Mouse (Mus musculus): ENCODE measurements around the gene Apoa2. TPM values are rescaled to one million over a fixed set of nuclear protein-coding genes. Genes with fewer than 3 reads are reported as not detected.
"Not testable (repeated sequence)": the region's sequence is repeated elsewhere in the genome, so short reads cannot be mapped to it uniquely, and the experiment has no call there.

Apoa2 gene
- polyA plus RNA-seq, 1 experiment, result not detected

DNA sequence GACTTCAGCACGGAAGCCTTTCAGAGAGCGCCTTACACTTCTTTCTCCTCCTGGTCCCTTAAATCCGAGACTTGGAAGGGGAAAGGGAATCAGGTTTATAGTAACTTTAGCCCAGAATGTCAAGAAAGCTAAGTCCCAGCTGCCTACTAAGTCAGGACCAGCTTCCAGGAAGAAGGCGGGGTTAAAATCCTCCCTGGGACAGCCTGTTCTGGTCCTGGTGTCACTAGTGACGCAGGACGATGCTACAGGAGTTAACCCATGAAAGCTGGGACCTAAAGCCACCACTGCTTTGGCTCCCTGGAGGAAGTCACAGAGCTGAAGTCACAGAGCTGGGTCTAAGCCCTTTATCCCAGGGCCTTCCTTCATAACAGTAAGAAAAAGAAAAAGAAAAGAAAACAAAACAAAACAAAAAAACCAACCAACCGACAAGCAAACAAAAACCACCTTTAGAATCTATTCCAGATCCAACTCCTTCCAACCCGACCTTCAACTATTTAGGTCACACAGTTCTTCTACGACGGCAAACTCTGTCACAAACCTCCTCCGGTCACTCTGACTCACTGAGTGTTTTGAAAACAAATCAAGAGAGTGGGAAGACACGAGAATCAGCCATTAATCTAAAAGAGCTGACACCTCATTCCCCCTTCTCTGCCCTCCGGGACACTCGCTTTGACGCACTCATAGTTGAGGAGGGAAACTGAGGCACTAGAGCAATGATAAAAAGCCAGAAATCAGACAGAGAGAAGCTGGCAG is 15.3 kb downstream of the Apoa2 start:
- WGBS, result 58% methylated on average over 15 of the region's 15 CpGs
- Histone ChIP-seq H3K4me3 (ENCODE audit: insufficient read depth, low read depth, low read length) (no peak overlapping the region), H3K27ac (ENCODE audit: insufficient read depth, low read depth, low read length) (no peak overlapping the region), H3K4me1 (ENCODE audit: control insufficient read depth, insufficient read depth, low read length) (peaks cover 11% of the 10 kb centered on the region)
- no peak for TF ChIP-seq POLR2A (IDR thresholded peaks at IDR 0.05; ENCODE audit: insufficient read depth, low read depth, low read length)

DNA sequence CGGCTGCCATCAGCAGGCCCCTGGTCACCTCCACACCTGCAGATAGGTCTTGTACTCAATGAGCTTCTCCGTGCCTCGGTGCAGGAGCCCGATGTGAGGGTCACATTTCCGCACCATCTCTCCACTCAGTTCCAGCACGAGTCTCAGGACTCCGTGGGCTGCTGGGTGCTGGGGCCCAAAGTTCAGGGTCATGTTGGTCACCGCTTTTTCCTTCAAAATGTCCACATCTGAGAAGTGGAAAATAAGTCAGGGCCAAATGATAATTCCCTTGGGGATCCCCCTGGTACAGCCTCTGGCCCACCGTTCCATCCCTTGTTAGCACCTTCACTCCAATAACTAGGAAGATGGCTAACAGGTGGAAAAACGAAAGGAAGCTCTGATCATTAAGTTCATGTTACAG is 16.1 kb downstream of the Apoa2 start:
- TF ChIP-seq POLR2A (IDR thresholded peaks at IDR 0.05; ENCODE audit: insufficient read depth, low read depth, low read length) (no peak), CTCF (IDR thresholded peaks at IDR 0.05; ENCODE audit: insufficient read depth, low read depth, low read length) (no peak)
- WGBS, result 91% methylated on average over 10 of the region's 10 CpGs

DNA sequence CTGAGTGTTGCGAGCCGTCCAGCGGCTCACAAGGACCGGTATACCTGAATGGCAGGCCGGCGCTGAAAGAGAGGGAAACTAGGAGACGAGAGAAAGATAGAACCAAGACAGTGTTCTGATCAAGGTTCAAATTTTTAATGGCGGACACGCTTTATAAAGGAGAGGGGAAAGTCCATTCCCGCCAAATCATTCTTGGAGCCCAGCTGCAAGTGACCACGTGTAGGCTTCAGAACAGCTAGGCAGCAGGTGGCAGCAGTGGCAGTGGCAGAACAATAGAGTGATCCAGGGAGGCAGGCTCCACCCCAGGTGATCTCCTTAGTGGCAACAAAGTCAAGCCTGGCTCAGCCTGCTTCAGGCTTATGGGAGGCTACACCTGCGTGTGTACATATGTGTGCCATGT is 17.1 kb downstream of the Apoa2 start:
- H3K4me1 ChIP-seq (ENCODE audit: control insufficient read depth, insufficient read depth, low read length), result peaks cover 14% of the 10 kb centered on the region
- H3K27ac ChIP-seq (ENCODE audit: insufficient read depth, low read depth, low read length); H3K4me3 ChIP-seq (ENCODE audit: insufficient read depth, low read depth, low read length): not testable (repeated sequence)
- whole genome bisulfite sequencing, result 79% methylated on average over 12 of the region's 12 CpGs

More for the DNA sequence above, 16.1 kb downstream of the Apoa2 start:
- H3K4me3 ChIP-seq (ENCODE audit: insufficient read depth, low read depth, low read length), result no peak overlapping the region
- peaks cover 14% of the 10 kb centered on the region for H3K4me1 ChIP-seq (ENCODE audit: control insufficient read depth, insufficient read depth, low read length)
- H3K27ac ChIP-seq (ENCODE audit: insufficient read depth, low read depth, low read length), result no peak overlapping the region

DNA sequence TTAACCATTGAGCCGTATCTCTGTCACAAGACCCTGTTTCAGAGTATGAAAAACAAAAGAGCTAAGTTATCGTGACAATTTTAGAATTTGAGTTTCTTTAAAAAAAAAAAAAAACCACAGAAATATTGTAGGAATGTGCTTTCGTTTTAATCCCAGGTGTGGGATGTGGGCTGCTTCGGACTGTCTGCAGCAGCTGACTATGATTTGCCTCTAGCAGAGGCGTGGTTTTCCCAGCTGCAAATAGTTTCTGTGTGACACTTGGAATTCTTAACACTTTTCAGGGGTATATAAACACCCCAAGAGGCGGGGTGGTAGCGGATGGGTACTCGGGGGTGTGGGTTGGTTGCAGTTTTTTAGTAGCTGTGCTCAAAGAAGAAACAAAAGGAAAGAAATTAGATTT is 20.5 kb downstream of the Apoa2 start:
- WGBS, result 59% methylated on average over 8 of the region's 8 CpGs
- H3K27ac ChIP-seq (ENCODE audit: insufficient read depth, low read depth, low read length), result no peak overlapping the region
- H3K4me3 ChIP-seq (ENCODE audit: insufficient read depth, low read depth, low read length), result no peak overlapping the region
- no peak for TF ChIP-seq POLR2A (IDR thresholded peaks at IDR 0.05; ENCODE audit: insufficient read depth, low read depth, low read length)
- no peak for TF ChIP-seq CTCF (IDR thresholded peaks at IDR 0.05; ENCODE audit: insufficient read depth, low read depth, low read length)
- H3K4me1 ChIP-seq (ENCODE audit: control insufficient read depth, insufficient read depth, low read length), result peaks cover 27% of the 10 kb centered on the region

DNA sequence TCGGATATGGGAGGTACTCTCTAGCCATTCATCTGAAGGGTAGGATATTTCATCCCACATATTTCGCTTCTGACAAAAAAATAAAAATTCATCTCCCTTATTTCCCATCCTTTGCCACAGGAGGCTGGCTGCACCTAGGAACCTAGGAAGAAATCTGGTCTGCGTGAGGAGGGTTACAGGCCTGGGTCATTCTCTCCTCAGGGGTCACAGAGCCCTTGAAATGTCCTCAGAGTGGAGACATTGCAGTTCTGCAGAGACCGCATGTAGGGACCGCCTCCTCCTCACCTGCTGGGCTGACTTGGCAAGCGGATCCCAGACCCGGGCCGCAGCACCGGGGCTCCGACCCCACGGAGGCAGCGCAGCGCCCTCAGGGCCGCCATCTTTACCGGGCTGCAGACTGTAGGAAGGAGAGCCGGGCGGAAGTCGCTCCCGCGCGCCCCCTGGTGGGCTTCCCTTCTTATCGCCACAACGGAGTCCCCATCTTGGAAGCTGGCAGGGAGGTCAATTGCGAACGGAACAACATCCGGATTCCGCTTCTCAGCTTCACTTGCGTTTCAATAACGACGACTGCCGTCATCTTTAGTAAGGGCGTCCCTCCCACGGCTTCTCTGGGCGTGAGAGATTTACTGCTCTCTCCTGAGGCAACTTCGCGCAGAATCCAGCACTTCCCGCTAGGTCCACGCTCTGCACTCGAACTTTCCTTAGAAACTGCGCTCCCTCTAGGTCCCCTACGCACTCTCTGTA is 22.0 kb downstream of the Apoa2 start:
- under 1% methylated on average over 41 of the region's 41 CpGs for WGBS
- peaks cover 33% of the 10 kb centered on the region for H3K4me1 ChIP-seq (ENCODE audit: control insufficient read depth, insufficient read depth, low read length)
- peak overlapping the region; percentile 97 for H3K27ac ChIP-seq (ENCODE audit: insufficient read depth, low read depth, low read length)
- peak; percentile 78 for TF ChIP-seq POLR2A (IDR thresholded peaks at IDR 0.05; ENCODE audit: insufficient read depth, low read depth, low read length)
- TF ChIP-seq CTCF (IDR thresholded peaks at IDR 0.05; ENCODE audit: insufficient read depth, low read depth, low read length), result peak; percentile 85
- peak overlapping the region; percentile 97 for H3K4me3 ChIP-seq (ENCODE audit: insufficient read depth, low read depth, low read length)

DNA sequence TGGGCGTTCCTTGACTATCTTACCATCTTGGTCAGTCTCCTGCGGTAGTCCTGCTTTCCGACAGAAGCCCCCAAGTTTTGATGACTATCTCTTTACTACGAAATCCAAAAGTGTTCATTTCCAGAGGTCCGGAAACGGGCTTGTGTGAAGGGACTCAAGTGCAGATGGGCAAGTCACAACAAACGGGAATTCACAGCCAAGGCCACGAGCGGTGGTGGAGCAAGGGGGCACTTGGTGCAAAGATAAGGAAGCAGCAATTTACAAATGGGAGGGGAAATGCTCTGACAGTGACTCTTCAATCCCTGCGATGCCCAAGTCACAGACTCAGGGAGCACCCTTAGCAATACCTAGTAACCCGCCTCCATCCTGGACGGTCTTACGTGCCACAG is 22.6 kb downstream of the Apoa2 start:
- H3K4me3 ChIP-seq (ENCODE audit: insufficient read depth, low read depth, low read length), result peak overlapping the region; percentile 41
- TF ChIP-seq POLR2A (IDR thresholded peaks at IDR 0.05; ENCODE audit: insufficient read depth, low read depth, low read length) (no peak), CTCF (IDR thresholded peaks at IDR 0.05; ENCODE audit: insufficient read depth, low read depth, low read length) (no peak)
- WGBS, result 13% methylated on average over 13 of the region's 13 CpGs
- H3K4me1 ChIP-seq (ENCODE audit: control insufficient read depth, insufficient read depth, low read length), result peaks cover 39% of the 10 kb centered on the region
- peak overlapping the region; percentile 60 for H3K27ac ChIP-seq (ENCODE audit: insufficient read depth, low read depth, low read length)

DNA sequence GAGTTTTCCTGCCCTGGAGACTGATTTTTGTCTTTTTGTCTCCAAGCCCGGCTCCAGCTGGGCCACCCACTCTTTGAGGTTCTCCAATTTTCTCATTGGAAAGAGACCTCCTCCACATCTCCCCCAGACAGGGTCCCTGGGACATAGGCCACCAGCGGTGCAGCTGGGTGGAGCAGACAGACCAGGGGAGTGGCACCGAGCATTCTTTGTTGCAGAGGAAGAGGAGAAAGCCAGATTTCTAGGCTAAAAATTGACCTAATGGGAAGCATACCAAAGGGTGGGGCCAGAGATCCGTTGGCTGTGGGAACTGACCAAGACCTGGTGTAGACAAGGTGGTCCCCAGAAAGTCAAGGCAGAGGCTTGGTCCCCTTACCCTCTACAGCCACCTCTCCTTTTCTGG is 23.1 kb downstream of the Apoa2 start:
- Histone ChIP-seq H3K4me3 (ENCODE audit: insufficient read depth, low read depth, low read length) (no peak overlapping the region), H3K27ac (ENCODE audit: insufficient read depth, low read depth, low read length) (peak overlapping the region; percentile 60; the same call in 1 of the 2 replicates), H3K4me1 (ENCODE audit: control insufficient read depth, insufficient read depth, low read length) (peaks cover 44% of the 10 kb centered on the region)
- TF ChIP-seq CTCF (IDR thresholded peaks at IDR 0.05; ENCODE audit: insufficient read depth, low read depth, low read length), result no peak
- TF ChIP-seq POLR2A (IDR thresholded peaks at IDR 0.05; ENCODE audit: insufficient read depth, low read depth, low read length), result no peak
- 23% methylated on average over 4 of the region's 4 CpGs for WGBS

DNA sequence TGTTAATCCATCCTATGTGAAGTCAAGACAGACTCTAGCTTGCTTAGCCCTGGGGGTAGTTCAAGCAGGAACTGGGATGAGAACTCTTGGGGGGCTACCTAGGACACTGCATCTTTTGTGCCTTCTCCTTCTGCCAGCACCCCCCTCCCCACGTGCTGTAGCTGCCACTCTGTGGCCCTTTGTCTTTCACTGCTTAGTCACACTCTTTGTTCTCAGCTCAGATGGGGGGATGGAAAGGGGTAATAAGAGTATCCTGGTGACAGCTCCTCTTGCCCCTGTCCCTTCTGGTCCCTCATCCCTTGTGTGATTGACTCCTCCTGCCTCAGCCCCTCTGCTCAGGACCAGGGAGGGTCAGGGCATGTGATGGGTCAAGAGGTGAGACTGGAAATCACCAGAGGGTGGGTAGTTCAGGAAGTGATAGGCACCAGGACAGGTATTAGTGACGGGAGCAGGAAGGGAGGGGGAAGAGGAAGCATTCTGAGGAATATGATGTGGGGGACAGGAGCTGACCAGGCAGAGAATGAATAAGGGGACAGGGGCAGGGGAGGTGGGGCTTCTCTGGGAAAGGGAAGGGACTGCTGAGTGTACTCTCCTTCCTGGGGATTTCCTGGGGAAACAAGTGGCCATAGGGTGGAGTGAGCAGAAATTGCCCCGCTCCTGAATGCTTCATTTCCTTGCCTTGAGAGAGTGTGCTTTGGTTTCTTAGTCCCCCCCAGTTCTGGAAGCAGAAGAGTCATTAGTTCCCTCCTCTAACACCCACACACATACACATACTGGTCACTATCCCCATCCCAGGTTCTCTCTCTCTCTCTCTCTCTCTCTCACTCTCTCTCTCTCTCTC is 23.8 kb downstream of the Apoa2 start:
- Histone ChIP-seq H3K27ac (ENCODE audit: insufficient read depth, low read depth, low read length) (no peak overlapping the region), H3K4me1 (ENCODE audit: control insufficient read depth, insufficient read depth, low read length) (peaks cover 44% of the 10 kb centered on the region), H3K4me3 (ENCODE audit: insufficient read depth, low read depth, low read length) (no peak overlapping the region)
- no peak for TF ChIP-seq CTCF (IDR thresholded peaks at IDR 0.05; ENCODE audit: insufficient read depth, low read depth, low read length)
- TF ChIP-seq POLR2A (IDR thresholded peaks at IDR 0.05; ENCODE audit: insufficient read depth, low read depth, low read length), result no peak
- WGBS, result 59% methylated on average over 3 of the region's 3 CpGs

Data from olfactory bulb, adult 2 months (tissue).